Mouse (Mus musculus) lung, adult 2 months (tissue): ENCODE results near the gene Slc11a1.

ENCODE experiments used
- CTCF ChIP-seq: fragments of 200-500 bp; IDR thresholded peaks from 2 replicates; pipeline ENCODE4 v1.5.1; 2011; ENCODE audit warnings: mild to moderate bottlenecking, low read length, control low read depth; ENCODE audit not compliant: insufficient read depth
- POLR2A ChIP-seq: fragments of 200-500 bp; IDR thresholded peaks from 2 replicates; pipeline ENCODE4 v1.6.1; 2011; ENCODE audit warnings: low read depth, mild to moderate bottlenecking, control low read depth, low read length, borderline replicate concordance; ENCODE audit errors: extremely low read depth

- TF ChIP-seq CTCF: no peak
- no peak for TF ChIP-seq POLR2A
Observed at GRCm38 (mm10) chr1:74375561-74375960, 566 bp downstream of the Slc11a1 start.
